Mouse (Mus musculus) embryonic fibroblast, embryonic 13.5 days (primary cell): ENCODE measurements at regions not wholly inside any gene's neighbourhood (a gene's known extent, or its start where the extent isn't known, plus 50 kb on each side); places are given as distances from the start of the nearest gene placed in this dataset.

Experiments
- CTCF ChIP-seq: IDR thresholded peaks from 2 replicates; pipeline ENCODE4 v1.5.1; 2011; ENCODE audit warnings: mild to moderate bottlenecking, control low read depth, low read length, moderate library complexity, borderline replicate concordance; ENCODE audit not compliant: insufficient read depth
- POLR2A ChIP-seq: IDR thresholded peaks from 2 replicates; pipeline ENCODE4 v1.6.1; 2011; ENCODE audit warnings: low read depth, mild to moderate bottlenecking, control low read depth, low read length, moderate library complexity

GRCm38 (mm10) chrX:11956194-11956593 lies 204.0 kb downstream of the Bcor start:
- TF ChIP-seq CTCF (no peak), POLR2A (no peak)
